Mouse (Mus musculus): ENCODE measurements around the gene Mical3.
"Not testable (repeated sequence)": the region's sequence is repeated elsewhere in the genome, so short reads cannot be mapped to it uniquely, and the experiment has no call there.

Gene Mical3

GRCm38 (mm10) chr6:120914533-120914910 is 216.3 kb downstream of the Mical3 start:
- in situ Hi-C loops (cut with MboI, MseI), result no loop called here

GRCm38 (mm10) chr6:120913783-120914182 is 217.0 kb downstream of the Mical3 start:
- in situ Hi-C loops (cut with MboI, MseI), result no loop called here

- in situ Hi-C loops (cut with MboI, MseI), result no loop called here
Observed at GRCm38 (mm10) chr6:120912931-120913330, 217.9 kb downstream of the Mical3 start.

- in situ Hi-C loops (cut with MboI, MseI), result no loop called here
Observed at GRCm38 (mm10) chr6:120911213-120912007, 219.4 kb downstream of the Mical3 start.

- in situ Hi-C loops (cut with MboI, MseI), result no loop called here
Observed at GRCm38 (mm10) chr6:120909501-120909900, 221.3 kb downstream of the Mical3 start.

GRCm38 (mm10) chr6:120907876-120908597 is 222.8 kb downstream of the Mical3 start:
- in situ Hi-C loops (cut with MboI, MseI), result not testable (repeated sequence)

- in situ Hi-C loops (cut with MboI, MseI), result no loop called here
Observed at GRCm38 (mm10) chr6:120906521-120906920, 224.3 kb downstream of the Mical3 start.

- in situ Hi-C loops (cut with MboI, MseI), result no loop called here
Observed at GRCm38 (mm10) chr6:120905111-120905510, 225.7 kb downstream of the Mical3 start.

- in situ Hi-C loops (cut with MboI, MseI), result loop anchor here in 1 of 2 experiments (5.0 kb wide), 1 partner anchor 273 kb away; no protein-coding TSS in a partner anchor
Observed at GRCm38 (mm10) chr6:120903961-120904360, 226.8 kb downstream of the Mical3 start.

GRCm38 (mm10) chr6:120903450-120903912 is 227.3 kb downstream of the Mical3 start:
- in situ Hi-C loops (cut with MboI, MseI), result loop anchor here in 1 of 2 experiments (5.0 kb wide), 1 partner anchor 274 kb away; no protein-coding TSS in a partner anchor

- in situ Hi-C loops (cut with MboI, MseI), result loop anchor here in 1 of 2 experiments (5.0 kb wide), 1 partner anchor 275 kb away; no protein-coding TSS in a partner anchor
Observed at GRCm38 (mm10) chr6:120901776-120902645, 228.8 kb downstream of the Mical3 start.

- in situ Hi-C loops (cut with MboI, MseI), result no loop called here
Observed at GRCm38 (mm10) chr6:120898188-120898833, 232.5 kb downstream of the Mical3 start.

- in situ Hi-C loops (cut with MboI, MseI), result no loop called here
Observed at GRCm38 (mm10) chr6:120894524-120894923, 236.3 kb downstream of the Mical3 start.

GRCm38 (mm10) chr6:120894089-120894488 is 236.7 kb downstream of the Mical3 start:
- in situ Hi-C loops (cut with MboI, MseI), result no loop called here

GRCm38 (mm10) chr6:120886696-120887095 is 244.1 kb downstream of the Mical3 start:
- in situ Hi-C loops (cut with MboI, MseI), result no loop called here

- in situ Hi-C loops (cut with MboI, MseI), result no loop called here
Observed at GRCm38 (mm10) chr6:120884436-120884835, 246.4 kb downstream of the Mical3 start.
